ENCODE assay signal across 23 mouse cellular contexts in genomic region chr3:103443247-103443646, GRCm38 (mm10).
"Had no signal": no experiment of that assay in that cellular context is flagged by ENCODE, and none has a peak within 500 bp of the region (broad histone marks: within the 10 kb centered on the region; RNA-seq: fewer than 3 reads in every experiment).

No protein-coding gene starts in this region.

- DNase-seq: gastrocnemius, postnatal 14 days; gastrocnemius, postnatal 36 days; heart, adult 18-20 months; heart, postnatal 14 days; heart, postnatal 36 days; kidney, adult 11 months; kidney, adult 2 months; kidney, adult 9 months; kidney, postnatal 14 days; kidney, postnatal 4 days; left cerebral cortex, postnatal 4 days had no signal

- ATAC-seq: hindbrain, postnatal 0 days; intestine, embryonic 16.5 days; liver, embryonic 12.5 days had no signal

- H3K9me3 ChIP-seq: heart, embryonic 10.5 days; heart, embryonic 13.5 days; heart, embryonic 15.5 days; hindbrain, embryonic 13.5 days; hindbrain, embryonic 15.5 days; kidney, embryonic 15.5 days; liver, embryonic 12.5 days had no signal

- H3K27me3 ChIP-seq: heart, embryonic 13.5 days; heart, embryonic 15.5 days; hindbrain, embryonic 13.5 days; hindbrain, embryonic 15.5 days; kidney, embryonic 15.5 days; liver, embryonic 12.5 days had no signal

- H3K36me3 ChIP-seq: heart, embryonic 10.5 days; heart, embryonic 13.5 days; heart, embryonic 15.5 days; hindbrain, embryonic 13.5 days; hindbrain, embryonic 15.5 days; kidney, embryonic 15.5 days; liver, embryonic 12.5 days had no signal

- H3K9ac ChIP-seq: heart, embryonic 13.5 days; heart, embryonic 15.5 days; hindbrain, embryonic 13.5 days; hindbrain, embryonic 15.5 days; kidney, embryonic 15.5 days; liver, embryonic 12.5 days; liver, embryonic 14.5 days had no signal

- H3K4me2 ChIP-seq: heart, embryonic 13.5 days; heart, embryonic 15.5 days; hindbrain, embryonic 13.5 days; hindbrain, embryonic 15.5 days; kidney, embryonic 15.5 days; liver, embryonic 12.5 days had no signal

- H3K4me1 ChIP-seq: hindbrain, embryonic 13.5 days; hindbrain, embryonic 15.5 days; liver, embryonic 12.5 days had no signal

- H3K27ac ChIP-seq: heart, embryonic 10.5 days; heart, embryonic 13.5 days; heart, embryonic 15.5 days; hindbrain, embryonic 13.5 days; hindbrain, embryonic 15.5 days; hindbrain, postnatal 0 days; kidney, embryonic 15.5 days; kidney, postnatal 0 days; layer of hippocampus, adult 2 months; liver, embryonic 12.5 days; liver, embryonic 14.5 days had no signal

- H3K4me3 ChIP-seq: heart, embryonic 10.5 days; heart, embryonic 13.5 days; heart, embryonic 15.5 days; hindbrain, embryonic 13.5 days; hindbrain, embryonic 15.5 days; kidney, embryonic 15.5 days; layer of hippocampus, adult 2 months; liver, embryonic 12.5 days had no signal
